Mouse (Mus musculus) ovary, postnatal 36 days (tissue): ENCODE results near the gene Gm21060.
"Not testable (repeated sequence)": the region's sequence is repeated elsewhere in the genome, so short reads cannot be mapped to it uniquely, and the experiment has no call there.

Source experiments
- DNase-seq: peaks from one replicate; pipeline ENCODE4 v3.0.0; 2022; ENCODE audit warnings: low spot score, mixed read lengths

Gm21060 gene

DNA sequence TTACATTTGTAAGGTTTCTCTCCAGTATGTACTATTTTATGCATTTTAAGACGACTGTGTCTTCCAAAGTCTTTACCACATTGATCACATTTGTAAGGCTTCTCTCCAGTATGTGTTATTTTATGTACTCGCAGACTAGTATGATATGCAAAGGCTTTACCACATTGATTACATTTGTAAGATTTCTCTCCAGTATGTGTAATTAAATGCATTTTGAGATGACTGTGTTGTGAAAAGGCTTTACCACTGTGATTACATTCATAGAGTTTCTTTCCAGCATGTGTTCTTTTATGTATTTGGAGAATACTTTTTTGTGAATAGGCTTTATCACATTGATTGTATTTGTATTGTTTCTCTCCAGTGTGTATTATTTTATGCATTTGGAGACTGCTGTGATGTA is at the start of gene Gm21060:
TSS of gene Gm21060 (minus strand) at position 101 of the 400 bp plus-strand sequence.
- no peak for DNase-seq

DNA sequence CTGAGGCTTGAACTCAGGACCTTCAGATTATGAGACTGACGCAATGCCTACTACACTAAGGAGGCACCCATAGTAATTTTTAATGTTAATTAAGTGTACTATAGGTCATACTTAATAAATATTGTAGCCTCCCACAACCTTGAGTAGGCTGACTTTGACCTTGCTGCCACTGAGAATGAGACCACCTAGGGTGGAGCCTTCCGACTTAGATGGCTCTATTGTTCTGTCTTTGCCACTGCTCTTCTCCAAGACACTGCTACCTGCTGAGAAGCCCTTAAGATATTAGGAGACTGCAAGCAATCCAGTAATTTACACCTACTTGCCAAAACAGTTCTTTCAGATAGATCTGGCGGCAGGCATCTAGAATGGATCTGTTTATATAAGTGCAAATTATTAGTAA is 24.0 kb upstream of the Gm21060 start:
- not testable (repeated sequence) for DNase-seq

DNA sequence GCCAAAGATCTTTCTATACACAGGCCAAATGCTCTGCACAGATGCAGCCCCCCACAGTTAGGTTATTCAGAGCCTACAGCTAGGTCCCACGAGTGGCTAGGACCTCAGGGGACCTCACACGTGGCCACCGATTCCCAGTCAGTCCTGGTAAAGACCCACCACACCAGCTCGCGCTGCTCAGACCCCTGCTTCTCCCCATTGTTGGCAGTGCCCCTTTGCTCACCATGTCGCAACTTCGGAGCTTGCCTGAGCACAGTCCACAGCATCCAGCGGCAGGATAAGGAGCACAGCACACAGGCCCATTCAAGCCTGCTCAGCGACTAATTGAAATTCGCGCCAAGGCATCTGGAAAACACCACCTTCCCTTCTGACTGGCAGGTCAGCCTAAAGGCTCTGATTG is 16.3 kb upstream of the Gm21060 start:
- not testable (repeated sequence) for DNase-seq

DNA sequence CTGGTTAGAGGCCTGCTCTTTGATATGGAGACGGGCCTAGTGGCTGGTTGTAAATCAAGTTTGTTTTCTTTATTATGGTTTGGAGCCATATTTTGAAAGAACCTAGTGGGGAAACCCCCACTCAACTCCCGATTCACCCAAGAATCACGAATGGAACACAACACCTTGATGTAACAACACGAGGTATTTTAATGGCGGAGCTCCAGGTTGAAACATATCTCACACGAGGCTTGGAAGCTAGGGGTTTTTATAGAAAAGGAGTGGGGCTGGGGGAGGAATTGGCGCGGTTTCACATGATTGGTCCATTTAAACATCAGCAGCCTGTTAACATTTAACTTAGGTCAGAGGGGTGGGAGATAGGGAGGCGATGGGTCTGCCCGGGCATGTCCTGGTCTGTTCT is 15.5 kb upstream of the Gm21060 start:
- DNase-seq, result not testable (repeated sequence)

DNA sequence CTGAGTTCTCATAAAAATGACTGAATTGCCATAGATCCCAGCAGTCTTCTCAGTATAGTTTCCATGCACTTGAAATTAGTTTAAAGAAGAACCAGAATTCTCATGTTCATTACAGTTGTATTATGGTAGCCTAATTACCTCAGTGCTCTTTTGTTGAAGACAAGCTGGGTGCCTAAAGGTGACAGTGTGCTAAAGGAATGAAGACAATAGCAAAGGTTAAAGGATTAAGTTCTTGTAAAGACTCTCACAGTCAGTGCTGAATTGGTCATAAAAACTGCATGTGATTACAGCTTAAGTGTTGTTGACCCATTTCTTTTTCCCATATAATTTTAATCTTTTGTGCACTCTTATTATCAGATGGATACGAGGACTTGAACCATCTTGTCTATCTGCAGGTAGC is 11.2 kb upstream of the Gm21060 start:
- DNase-seq, result not testable (repeated sequence)

DNA sequence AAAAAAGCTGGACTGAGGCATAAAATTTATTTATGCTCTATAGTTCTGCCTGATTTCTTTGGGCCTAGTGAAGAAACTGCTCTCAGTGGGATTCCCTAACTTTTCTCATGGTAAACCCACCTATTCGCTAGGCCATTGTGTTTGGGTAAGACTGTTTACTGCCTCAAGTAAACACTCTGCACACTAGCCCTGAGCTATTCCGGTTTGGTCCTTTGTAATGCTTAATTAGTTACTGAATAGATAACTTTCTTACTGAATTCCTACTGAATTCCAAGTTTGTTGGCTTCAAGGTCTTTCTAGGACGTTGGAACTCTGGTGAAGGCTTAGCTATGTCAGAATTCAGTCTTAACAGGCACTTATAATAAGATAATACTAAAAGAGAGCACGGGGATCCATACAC is 11.8 kb downstream of the Gm21060 start:
- not testable (repeated sequence) for DNase-seq

- DNase-seq, result no peak
Observed at GRCm38 (mm10) chr19:61283581-61283980, 13.3 kb downstream of the Gm21060 start.

DNA sequence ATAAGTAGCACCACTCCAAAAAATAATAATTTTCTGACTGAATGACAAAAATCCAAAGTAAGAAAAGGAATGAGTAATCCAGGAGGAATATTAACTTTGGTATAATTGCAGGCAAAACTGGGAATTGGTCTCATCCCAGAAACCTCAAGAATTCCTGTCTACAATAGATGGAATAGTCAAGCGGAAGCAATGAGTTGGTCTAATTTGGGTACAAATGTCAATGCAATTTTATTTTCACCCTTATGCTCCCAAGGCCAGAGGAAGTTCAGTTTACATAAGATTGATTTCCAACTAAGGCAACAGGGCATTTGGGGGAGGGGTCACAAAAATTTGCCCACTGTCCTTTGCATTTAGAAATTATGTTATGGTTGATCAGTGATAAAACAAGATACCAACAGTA is 21.4 kb downstream of the Gm21060 start:
- no peak for DNase-seq

GRCm38 (mm10) chr19:61269141-61269540 is 27.7 kb downstream of the Gm21060 start:
- not testable (repeated sequence) for DNase-seq

DNA sequence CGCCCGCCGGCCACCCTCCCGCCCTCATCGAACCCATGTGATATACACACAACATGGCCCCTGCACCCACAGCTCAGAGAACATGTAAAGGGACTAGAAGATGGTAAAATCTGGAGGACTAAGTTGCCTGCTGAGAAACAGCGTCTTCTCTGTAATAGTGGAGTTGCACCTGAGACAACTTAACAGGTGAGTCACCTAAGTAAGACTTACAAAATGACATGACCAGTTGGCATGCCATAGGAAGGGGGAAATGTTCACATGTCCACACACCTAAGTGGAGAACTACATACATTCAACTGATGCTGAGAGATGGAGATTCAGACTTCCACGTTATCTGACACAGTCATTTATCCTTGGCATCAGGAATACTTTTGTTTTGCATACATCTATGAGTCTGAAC is 29.7 kb downstream of the Gm21060 start:
- no peak for DNase-seq

- DNase-seq, result peak; percentile 37
Observed at GRCm38 (mm10) chr19:61266651-61267050, 30.2 kb downstream of the Gm21060 start.

DNA sequence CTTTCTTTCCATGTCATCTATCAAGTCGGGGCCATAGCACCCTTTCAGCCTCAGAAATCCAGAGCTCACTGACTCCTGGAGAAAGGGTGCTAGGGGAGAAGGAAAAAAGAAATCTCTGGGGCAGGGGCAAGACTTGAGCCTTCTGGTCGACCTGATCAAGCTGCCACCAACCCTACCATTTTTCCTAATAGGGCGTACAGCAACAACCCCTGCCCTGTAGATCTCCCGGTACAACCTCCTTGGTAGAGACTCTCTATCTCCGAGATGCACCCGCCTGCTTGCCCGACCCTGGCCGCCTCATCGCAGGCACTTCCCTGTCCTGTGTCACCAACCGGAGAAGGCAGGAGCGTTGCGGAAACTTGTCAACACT is 30.6 kb downstream of the Gm21060 start:
- DNase-seq, result peak; percentile 42

GRCm38 (mm10) chr19:61265349-61266245 is 31.3 kb downstream of the Gm21060 start:
- peak; percentile 65 for DNase-seq

DNA sequence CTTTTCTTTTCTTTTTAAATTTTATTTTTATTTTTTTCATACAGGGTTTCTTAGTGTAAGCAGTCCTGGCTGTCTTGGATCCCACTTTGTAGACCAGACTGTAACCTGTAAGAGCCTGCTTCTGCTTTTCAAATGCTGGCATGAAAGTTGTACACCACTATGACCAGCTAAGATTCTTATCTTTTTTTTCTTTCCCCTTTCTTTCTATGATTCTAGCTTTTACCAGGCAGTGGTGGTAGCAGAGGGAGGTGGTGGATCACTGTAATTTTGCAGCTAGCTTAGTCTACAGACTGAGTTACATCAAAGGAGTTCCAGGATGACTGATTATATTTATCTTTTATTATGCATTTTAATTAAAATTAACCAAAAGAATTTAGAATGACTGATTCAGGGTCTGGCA is 31.9 kb downstream of the Gm21060 start:
- DNase-seq, result no peak

DNA sequence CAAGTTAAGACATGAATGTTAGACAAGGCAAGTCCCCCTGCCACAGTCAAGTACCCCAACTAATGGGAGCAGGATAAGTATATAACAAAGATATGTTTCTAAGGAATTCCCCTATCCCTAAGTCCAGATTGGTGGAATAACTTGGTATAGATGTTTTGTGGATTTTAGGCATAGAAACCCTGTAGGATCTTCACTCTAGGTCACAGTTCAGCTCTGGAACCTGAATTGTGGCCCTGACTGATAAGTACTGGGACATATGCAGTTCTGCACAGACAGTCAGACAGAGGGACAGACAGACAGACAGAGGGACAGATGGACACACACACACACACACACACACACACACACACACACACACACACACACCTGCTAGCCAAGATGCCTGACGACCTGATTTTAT is 32.6 kb downstream of the Gm21060 start:
- no peak for DNase-seq

GRCm38 (mm10) chr19:61261241-61261640 is 35.6 kb downstream of the Gm21060 start:
- DNase-seq, result no peak

DNA sequence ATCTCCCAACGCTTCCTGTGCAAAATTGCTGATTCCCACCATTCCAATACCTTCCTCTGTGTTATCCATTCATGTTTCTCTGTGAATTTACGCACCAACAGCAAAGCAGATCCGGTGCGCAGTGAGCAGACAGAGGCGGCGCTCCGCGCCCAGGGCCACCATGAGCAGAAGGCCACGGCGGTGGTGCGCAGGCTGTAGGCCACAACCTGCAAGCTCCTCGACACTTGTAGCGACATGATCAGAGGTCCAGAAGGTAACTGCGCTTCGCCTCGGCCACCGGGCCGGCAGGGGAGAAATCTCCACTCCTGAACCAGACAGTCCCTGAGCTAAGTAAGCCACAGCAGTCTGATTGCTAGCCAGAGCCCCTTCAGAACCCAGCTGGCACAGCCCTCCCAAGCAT is 39.1 kb downstream of the Gm21060 start:
- DNase-seq, result no peak

DNA sequence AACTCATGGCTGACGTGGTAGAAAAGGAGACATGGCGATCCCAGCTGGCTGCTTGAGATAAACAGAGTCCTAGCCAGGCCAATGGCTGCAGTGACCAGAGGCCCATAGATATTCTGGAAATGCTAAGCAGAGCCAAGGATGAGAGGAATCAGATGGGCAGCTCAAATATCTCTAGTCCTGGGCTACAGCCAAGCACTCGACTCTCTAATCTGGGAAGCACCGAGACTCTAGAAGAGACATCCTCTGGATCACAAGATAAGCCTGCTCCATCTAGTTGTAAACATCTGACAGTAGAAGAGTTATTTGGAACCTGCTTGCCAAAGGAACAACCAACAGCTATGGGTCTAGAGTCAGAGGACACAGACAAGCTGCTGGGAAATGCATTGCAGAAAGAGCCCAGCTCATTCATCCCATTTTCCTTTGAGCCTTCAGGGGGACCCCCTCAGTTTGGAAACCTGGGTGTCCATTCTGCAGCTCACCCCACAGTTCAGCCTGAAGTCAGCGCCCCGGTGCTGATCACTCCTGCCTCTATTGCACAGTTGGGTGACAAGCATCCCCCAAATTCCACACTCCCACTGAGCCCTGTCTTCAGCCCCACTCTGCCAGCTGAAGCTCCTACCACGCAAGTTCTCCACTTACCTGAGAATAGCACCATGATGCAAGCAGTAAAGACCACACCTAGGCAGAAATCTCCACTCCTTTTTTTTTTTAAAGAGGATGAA is 40.5 kb downstream of the Gm21060 start:
- no peak for DNase-seq

- not testable (repeated sequence) for DNase-seq
Observed at GRCm38 (mm10) chr19:61247334-61247733, 49.5 kb downstream of the Gm21060 start.
